13 mouse cellular contexts compared by ENCODE assay signal in the genomic region with DNA sequence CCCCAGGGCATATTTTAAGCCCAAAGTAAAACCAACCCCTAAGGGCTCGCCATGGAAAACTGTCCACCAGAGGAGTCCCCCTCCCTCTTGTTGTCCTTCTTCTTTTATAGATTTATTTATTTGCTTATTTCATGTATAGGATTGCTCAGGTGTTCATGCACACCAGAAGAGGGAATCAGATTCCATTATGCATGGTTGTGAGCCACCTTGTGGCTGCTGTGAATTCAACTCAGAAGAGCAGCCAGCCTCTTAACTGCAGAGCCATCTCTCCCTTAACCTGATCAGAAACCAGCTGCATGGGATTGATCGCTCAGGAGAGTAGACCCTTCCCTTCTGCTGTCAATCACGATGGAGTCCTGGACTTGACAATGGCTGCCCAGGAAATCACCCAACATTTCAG. TPM values are rescaled to one million over a fixed set of nuclear protein-coding genes. Genes with fewer than 3 reads are reported as not detected.
DNase-seq lines count a peak whose midpoint lies in the region; ATAC-seq and TF ChIP-seq lines count a peak whose summit lies in the region.
"Had no signal": no experiment of that assay in that cellular context is flagged by ENCODE, and none has a peak within 500 bp of the region (broad histone marks: within the 10 kb centered on the region; RNA-seq: fewer than 3 reads in every experiment).

No protein-coding gene starts in this region.

- no peak overlapping the region for H3K9ac ChIP-seq in heart, postnatal 0 days (replicated peaks; ENCODE audit: low read depth, low read length)
- H3K9ac ChIP-seq in liver, embryonic 14.5 days (replicated peaks), result no peak overlapping the region
- no peak overlapping the region for H3K9ac ChIP-seq in liver, embryonic 11.5 days (ENCODE audit: low read depth, low read length)
- H3K9ac ChIP-seq in CH12.LX (ENCODE audit: insufficient read depth, low read depth), result no peak overlapping the region
- no peak overlapping the region for H3K9ac ChIP-seq in kidney, postnatal 0 days (ENCODE audit: low read depth, low read length)
- H3K9ac ChIP-seq: midbrain, embryonic 12.5 days had no signal

- no peak for DNase-seq in heart, postnatal 0 days (ENCODE audit: low spot score)
- DNase-seq in heart, adult 18-20 months, result no peak
- DNase-seq in liver, embryonic 14.5 days (ENCODE audit: low read depth in 3 of 3, low spot score in 3 of 3), result no peak
- no peak for DNase-seq in liver, embryonic 11.5 days (ENCODE audit: low spot score)
- no peak for DNase-seq in CH12.LX (ENCODE audit: extremely low read depth)
- no peak for DNase-seq in kidney, postnatal 0 days (ENCODE audit: low spot score)
- DNase-seq in neural tube, embryonic 10.5 days (ENCODE audit: extremely low spot score, low spot score), result no peak
- DNase-seq in right cerebral cortex, adult 2 months (ENCODE audit: low spot score in 2 of 2), result no peak
- DNase-seq: cerebellum, adult 9-11 months; lung, postnatal 10 days; right cerebral cortex, postnatal 14 days had no signal

- ATAC-seq in heart, postnatal 0 days (ENCODE audit: insufficient read depth, low read depth), result no peak
- no peak for ATAC-seq in liver, embryonic 14.5 days (ENCODE audit: insufficient read depth)
- no peak for ATAC-seq in liver, embryonic 11.5 days (replicated peaks; ENCODE audit: low FRiP score)
- no peak for ATAC-seq in kidney, postnatal 0 days (replicated peaks; ENCODE audit: low FRiP score, low read depth)

- no peaks in the 10 kb centered on the region for H3K9me3 ChIP-seq in heart, postnatal 0 days (replicated peaks; ENCODE audit: control insufficient read depth, low read length)
- H3K9me3 ChIP-seq in liver, embryonic 14.5 days (ENCODE audit: control insufficient read depth, low read length), result no peaks in the 10 kb centered on the region
- H3K9me3 ChIP-seq in liver, embryonic 11.5 days (ENCODE audit: control insufficient read depth, low read length), result no peaks in the 10 kb centered on the region
- H3K9me3 ChIP-seq in CH12.LX (replicated peaks; ENCODE audit: low read length), result no peaks in the 10 kb centered on the region
- H3K9me3 ChIP-seq in kidney, postnatal 0 days (replicated peaks; ENCODE audit: low read length), result no peaks in the 10 kb centered on the region
- H3K9me3 ChIP-seq: G1E; midbrain, embryonic 12.5 days had no signal

- in situ Hi-C loops in CH12.LX (cut with MboI; ENCODE audit: low pct_ligation_motif_present, low pct_unique_long_range_greater_than_20kb, low sequenced_read_pairs), result loop anchor here (5.0 kb wide), 1 partner anchor 35 kb away; no protein-coding TSS in a partner anchor

- H3K79me2 ChIP-seq in CH12.LX (replicated peaks; ENCODE audit: control insufficient read depth, extremely low read depth, insufficient read depth, poor library complexity, severe bottlenecking), result no peaks in the 10 kb centered on the region

- dilution Hi-C loops in CH12.LX (cut with MboI; ENCODE audit: extremely low pct_ligation_motif_present, extremely low pct_unique_long_range_greater_than_20kb, low sequenced_read_pairs), result no loop called here

- TF ChIP-seq RAD21 in CH12.LX (IDR thresholded peaks at IDR 0.05; ENCODE audit: low read depth, low read length), result peak; percentile 37

- H3K36me3 ChIP-seq in heart, postnatal 0 days (replicated peaks; ENCODE audit: control insufficient read depth, insufficient read depth, low read length), result peaks cover 10% of the 10 kb centered on the region; the same call in 1 of the 2 replicates
- no peaks in the 10 kb centered on the region for H3K36me3 ChIP-seq in liver, embryonic 14.5 days (replicated peaks; ENCODE audit: control insufficient read depth, insufficient read depth, low read depth)
- peaks cover under 1% of the 10 kb centered on the region; the same call in 1 of the 2 replicates for H3K36me3 ChIP-seq in liver, embryonic 11.5 days (ENCODE audit: control insufficient read depth, insufficient read depth, low read length)
- H3K36me3 ChIP-seq in CH12.LX (replicated peaks in 1 of 2; ENCODE audit: control insufficient read depth in 1 of 2, insufficient read depth in 1 of 2, low read length in 1 of 2), result peaks cover 0 to 7% of the 10 kb centered on the region in 2 experiments
- H3K36me3 ChIP-seq in kidney, postnatal 0 days (ENCODE audit: insufficient read depth, low read length), result peaks cover 10% of the 10 kb centered on the region; the same call in 1 of the 2 replicates
- H3K36me3 ChIP-seq: G1E had no signal

- no peak overlapping the region for H3K27ac ChIP-seq in heart, postnatal 0 days (ENCODE audit: low read depth)
- no peak overlapping the region for H3K27ac ChIP-seq in liver, embryonic 14.5 days
- no peak overlapping the region for H3K27ac ChIP-seq in liver, embryonic 11.5 days (ENCODE audit: low read depth, low read length)
- H3K27ac ChIP-seq in CH12.LX (ENCODE audit: insufficient read depth, low read depth), result no peak overlapping the region
- no peak overlapping the region for H3K27ac ChIP-seq in kidney, postnatal 0 days
- H3K27ac ChIP-seq: midbrain, embryonic 12.5 days had no signal

- TF ChIP-seq EP300 in heart, postnatal 0 days (IDR thresholded peaks at IDR 0.05; ENCODE audit: low read depth), result no peak
- TF ChIP-seq EP300 in liver, embryonic 14.5 days (IDR thresholded peaks at IDR 0.05; ENCODE audit: low read depth), result no peak
- no peak for TF ChIP-seq EP300 in CH12.LX (IDR thresholded peaks at IDR 0.05; ENCODE audit: low read length)

- H3K4me3 ChIP-seq in heart, postnatal 0 days (ENCODE audit: low read depth, low read length), result no peak overlapping the region
- H3K4me3 ChIP-seq in liver, embryonic 14.5 days (ENCODE audit: insufficient read depth in 1 of 2, low read depth in 2 of 2, low read length in 2 of 2), result no peak overlapping the region
- no peak overlapping the region for H3K4me3 ChIP-seq in liver, embryonic 11.5 days (ENCODE audit: low read depth, low read length)
- H3K4me3 ChIP-seq in CH12.LX (replicated peaks in 1 of 3; ENCODE audit: low read depth in 2 of 3, low read length in 2 of 3, poor library complexity in 1 of 3), result peak overlapping the region in 1 of 3 experiments; percentile 56
- H3K4me3 ChIP-seq in kidney, postnatal 0 days (replicated peaks; ENCODE audit: low read depth, low read length), result no peak overlapping the region
- H3K4me3 ChIP-seq: midbrain, embryonic 12.5 days had no signal

- H3K27me3 ChIP-seq in heart, postnatal 0 days (ENCODE audit: control insufficient read depth, insufficient read depth, low read length), result no peaks in the 10 kb centered on the region
- H3K27me3 ChIP-seq in liver, embryonic 14.5 days (ENCODE audit: control insufficient read depth, insufficient read depth, low read length), result no peaks in the 10 kb centered on the region
- no peaks in the 10 kb centered on the region for H3K27me3 ChIP-seq in liver, embryonic 11.5 days (replicated peaks; ENCODE audit: control insufficient read depth, insufficient read depth, low read length)
- no peaks in the 10 kb centered on the region for H3K27me3 ChIP-seq in CH12.LX (replicated peaks)
- H3K27me3 ChIP-seq in kidney, postnatal 0 days (ENCODE audit: insufficient read depth, low read length), result no peaks in the 10 kb centered on the region
- H3K27me3 ChIP-seq: midbrain, embryonic 12.5 days had no signal

- H3K4me1 ChIP-seq in heart, postnatal 0 days (ENCODE audit: control insufficient read depth, insufficient read depth), result no peaks in the 10 kb centered on the region
- H3K4me1 ChIP-seq in liver, embryonic 14.5 days (replicated peaks; ENCODE audit: control insufficient read depth in 2 of 2, insufficient read depth in 2 of 2, low read length in 1 of 2), result peaks cover 0 to 5% of the 10 kb centered on the region in 2 experiments; a peak in 2 of 4 replicates
- H3K4me1 ChIP-seq in liver, embryonic 11.5 days (replicated peaks; ENCODE audit: control insufficient read depth, insufficient read depth, low read length), result peaks cover 9% of the 10 kb centered on the region; the same call in 1 of the 2 replicates
- peaks cover 8 to 27% of the 10 kb centered on the region in 2 experiments for H3K4me1 ChIP-seq in CH12.LX (ENCODE audit: control insufficient read depth in 1 of 2, insufficient read depth in 2 of 2)
- H3K4me1 ChIP-seq in kidney, postnatal 0 days (replicated peaks; ENCODE audit: insufficient read depth, low read length), result no peaks in the 10 kb centered on the region
- H3K4me1 ChIP-seq: midbrain, embryonic 12.5 days had no signal

- peak; percentile 32 for TF ChIP-seq CTCF in heart, postnatal 0 days (IDR thresholded peaks at IDR 0.05; ENCODE audit: low read depth)
- peak; percentile 29; the same call in 1 of the 2 replicates for TF ChIP-seq CTCF in liver, embryonic 14.5 days (IDR thresholded peaks at IDR 0.05; ENCODE audit: low read depth)
- TF ChIP-seq CTCF in CH12.LX (conservative IDR thresholded peaks at IDR 0.05 in 1 of 2, IDR thresholded peaks at IDR 0.05 in 1 of 2; ENCODE audit: low read depth in 2 of 2, low read length in 2 of 2), result peak in 1 of 2 experiments; percentile 77; a peak in 2 of 4 replicates
- TF ChIP-seq CTCF in kidney, postnatal 0 days (IDR thresholded peaks at IDR 0.05; ENCODE audit: low read depth), result peak; percentile 57

- TF ChIP-seq POLR2A in CH12.LX (IDR thresholded peaks at IDR 0.05; ENCODE audit: low read depth, low read length), result no peak

- H3K4me2 ChIP-seq in heart, postnatal 0 days (ENCODE audit: low read depth, low read length), result no peak overlapping the region
- no peak overlapping the region for H3K4me2 ChIP-seq in liver, embryonic 14.5 days (ENCODE audit: low read depth)
- no peak overlapping the region for H3K4me2 ChIP-seq in liver, embryonic 11.5 days
- peak overlapping the region; percentile 32; the same call in 1 of the 2 replicates for H3K4me2 ChIP-seq in CH12.LX (ENCODE audit: insufficient read depth, low read depth, poor library complexity, severe bottlenecking)
- no peak overlapping the region for H3K4me2 ChIP-seq in kidney, postnatal 0 days (ENCODE audit: low read length)
- H3K4me2 ChIP-seq: midbrain, embryonic 12.5 days had no signal

- WGBS in heart, postnatal 0 days, result 77% methylated on average over 3 of the region's 3 CpGs
- 53% methylated on average over 3 of the region's 3 CpGs for WGBS in liver, embryonic 14.5 days (ENCODE audit: insufficient replicate concordance)
- WGBS in liver, embryonic 11.5 days, result 79% methylated on average over 3 of the region's 3 CpGs
- WGBS in kidney, postnatal 0 days, result 74% methylated on average over 3 of the region's 3 CpGs

RNA-seq across cellular contexts. Expression of a gene that starts 20.1 kb away (rescaled TPM):
- 16.4 and 22.5 TPM in 2 replicates for total RNA-seq in heart, postnatal 0 days (2014; rRNA removed; ENCODE audit: low replicate concordance)
- polyA plus RNA-seq in heart, postnatal 0 days (2015; fragmentation: Nextera tagmentation; extraction: Ambion mirVana), result 19.4 and 21.3 TPM in 2 replicates
- total RNA-seq in heart, adult 18-20 months (2021), result 10 to 100 TPM; 61.4 to 72.6 TPM
- 6.8 and 7.8 TPM in 2 replicates for polyA plus RNA-seq in liver, embryonic 14.5 days (2012; rRNA removed)
- 13.4 and 14.9 TPM in 2 replicates for polyA plus RNA-seq in liver, embryonic 14.5 days (2014; fragmentation: Nextera tagmentation; extraction: Ambion mirVana)
- 28.4 and 30.3 TPM in 2 replicates for polyA plus RNA-seq in liver, embryonic 11.5 days (2014; fragmentation: Nextera tagmentation; extraction: Ambion mirVana)
- total RNA-seq in CH12.LX (2012; rRNA removed) (22.6 and 27.9 TPM in 2 replicates), CH12.LX (2014; rRNA removed) (20.0 and 23.5 TPM in 2 replicates)
- polyA plus RNA-seq in CH12.LX (2012; ENCODE audit: insufficient read length, low read depth), result 29.0 and 33.6 TPM in 2 replicates
- 42.3 and 44.2 TPM in 2 replicates for polyA plus RNA-seq in kidney, postnatal 0 days (2015; fragmentation: Nextera tagmentation; extraction: Ambion mirVana)

RNA-seq across cellular contexts. Expression of a gene that starts 38.7 kb away (rescaled TPM):
- total RNA-seq in heart, postnatal 0 days (2014; rRNA removed; ENCODE audit: low replicate concordance), result 21.8 and 41.8 TPM in 2 replicates
- polyA plus RNA-seq in heart, postnatal 0 days (2015; fragmentation: Nextera tagmentation; extraction: Ambion mirVana), result 64.4 and 69.1 TPM in 2 replicates
- 100 to 1,000 TPM; 199 to 208 TPM for total RNA-seq in heart, adult 18-20 months (2021)
- 5.1 and 5.3 TPM in 2 replicates for polyA plus RNA-seq in liver, embryonic 14.5 days (2012; rRNA removed)
- 11.1 and 13.6 TPM in 2 replicates for polyA plus RNA-seq in liver, embryonic 14.5 days (2014; fragmentation: Nextera tagmentation; extraction: Ambion mirVana)
- polyA plus RNA-seq in liver, embryonic 11.5 days (2014; fragmentation: Nextera tagmentation; extraction: Ambion mirVana), result 26.0 and 28.4 TPM in 2 replicates
- total RNA-seq in CH12.LX (2012; rRNA removed), result 12.5 and 15.6 TPM in 2 replicates
- 14.0 and 15.5 TPM in 2 replicates for total RNA-seq in CH12.LX (2014; rRNA removed)
- polyA plus RNA-seq in CH12.LX (2012; ENCODE audit: insufficient read length, low read depth), result 27.7 and 28.6 TPM in 2 replicates
- polyA plus RNA-seq in kidney, postnatal 0 days (2015; fragmentation: Nextera tagmentation; extraction: Ambion mirVana), result 41.0 and 45.3 TPM in 2 replicates

RNA-seq across cellular contexts. Expression of a gene that starts 38.7 kb away (rescaled TPM):
- 21.9 and 30.9 TPM in 2 replicates for total RNA-seq in heart, postnatal 0 days (2014; rRNA removed; ENCODE audit: low replicate concordance)
- 17.6 and 18.6 TPM in 2 replicates for polyA plus RNA-seq in heart, postnatal 0 days (2015; fragmentation: Nextera tagmentation; extraction: Ambion mirVana)
- 10 to 100 TPM; 11.6 to 12.6 TPM for total RNA-seq in heart, adult 18-20 months (2021)
- polyA plus RNA-seq in liver, embryonic 14.5 days (2012; rRNA removed), result 2.9 and 3.6 TPM in 2 replicates
- polyA plus RNA-seq in liver, embryonic 14.5 days (2014; fragmentation: Nextera tagmentation; extraction: Ambion mirVana), result 4.9 and 5.2 TPM in 2 replicates
- 12.3 and 13.4 TPM in 2 replicates for polyA plus RNA-seq in liver, embryonic 11.5 days (2014; fragmentation: Nextera tagmentation; extraction: Ambion mirVana)
- 4.7 and 7.1 TPM in 2 replicates for total RNA-seq in CH12.LX (2012; rRNA removed)
- 4.0 and 4.2 TPM in 2 replicates for total RNA-seq in CH12.LX (2014; rRNA removed)
- polyA plus RNA-seq in CH12.LX (2012; ENCODE audit: insufficient read length, low read depth), result 9.0 TPM in 2 replicates
- polyA plus RNA-seq in kidney, postnatal 0 days (2015; fragmentation: Nextera tagmentation; extraction: Ambion mirVana), result 16.2 and 18.1 TPM in 2 replicates
